Mouse (Mus musculus): ENCODE results near the gene Gm49353. TPM values are rescaled to one million over a fixed set of nuclear protein-coding genes. Genes with fewer than 3 reads are reported as not detected.

The Gm49353 gene
- not detected for polyA plus RNA-seq (2017; shearing (Covaris generic))

GRCm38 (mm10) chr10:29198642-29199041, at the start of gene Gm49353:
Gene Gm49353, plus strand, starts transcription at chr10:29198954.
- ATAC-seq: no peak

- ATAC-seq: no peak
These were observed 43.5 kb upstream of the Gm49353 start for GRCm38 (mm10) chr10:29155304-29155703.

GRCm38 (mm10) chr10:29161664-29162063, 37.1 kb upstream of the Gm49353 start:
- no peak for ATAC-seq

- ATAC-seq: no peak
These were observed 25.0 kb upstream of the Gm49353 start for GRCm38 (mm10) chr10:29173778-29174177.

- ATAC-seq: no peak
These were observed 23.1 kb upstream of the Gm49353 start for GRCm38 (mm10) chr10:29175656-29176055.

GRCm38 (mm10) chr10:29176881-29177280, 21.9 kb upstream of the Gm49353 start:
- no peak for ATAC-seq

- ATAC-seq: no peak
These were observed 20.8 kb upstream of the Gm49353 start for GRCm38 (mm10) chr10:29178003-29178402.

- ATAC-seq: no peak
These were observed 18.5 kb upstream of the Gm49353 start for GRCm38 (mm10) chr10:29180210-29180609.

GRCm38 (mm10) chr10:29181046-29181445, 17.7 kb upstream of the Gm49353 start:
- no peak for ATAC-seq

GRCm38 (mm10) chr10:29193769-29194168, 5.0 kb upstream of the Gm49353 start:
- ATAC-seq: no peak

- ATAC-seq: no peak
These were observed 1.9 kb upstream of the Gm49353 start for GRCm38 (mm10) chr10:29196811-29197210.

GRCm38 (mm10) chr10:29199835-29200234, 1.1 kb downstream of the Gm49353 start:
- ATAC-seq: no peak

- ATAC-seq: no peak
These were observed 1.9 kb downstream of the Gm49353 start for GRCm38 (mm10) chr10:29200609-29201008.

- ATAC-seq: peak; percentile 52
These were observed 8.0 kb downstream of the Gm49353 start for GRCm38 (mm10) chr10:29206730-29207129.

GRCm38 (mm10) chr10:29208735-29209134, 10.0 kb downstream of the Gm49353 start:
- no peak for ATAC-seq

GRCm38 (mm10) chr10:29211453-29211852, 12.7 kb downstream of the Gm49353 start, which contains the start of gene 9330159F19Rik:
Gene 9330159F19Rik, plus strand, starts transcription at chr10:29211606.
- ATAC-seq: no peak

- no peak for ATAC-seq
These were observed 14.9 kb downstream of the Gm49353 start for GRCm38 (mm10) chr10:29213534-29214100.

- ATAC-seq: no peak
These were observed 18.2 kb downstream of the Gm49353 start for GRCm38 (mm10) chr10:29216957-29217356.

GRCm38 (mm10) chr10:29217451-29217850, 18.7 kb downstream of the Gm49353 start:
- ATAC-seq: no peak

GRCm38 (mm10) chr10:29225329-29225728, 26.6 kb downstream of the Gm49353 start:
- no peak for ATAC-seq

GRCm38 (mm10) chr10:29231208-29231607, 32.5 kb downstream of the Gm49353 start:
- no peak for ATAC-seq
